Mouse (Mus musculus) liver, embryonic 14.5 days (tissue): ENCODE data around the gene Tmem59l. TPM values are rescaled to one million over a fixed set of nuclear protein-coding genes. Genes with fewer than 3 reads are reported as not detected.

Experiments used
- ATAC-seq: fragments of 200-750 bp; cut with Nextera tagmentation; 2 replicates; pipeline ENCODE4 v1.8.0; 2017; ENCODE audit warnings: moderate number of reproducible peaks, mild to moderate bottlenecking, moderate library complexity; ENCODE audit not compliant: insufficient read depth
- DNase-seq, 3 experiments: peaks; one replicate each; pipeline ENCODE4 v3.0.0-alpha.2; 2012 to 2013; ENCODE audit warnings: low read depth in 3 of 3, low spot score in 3 of 3
- H3K27ac ChIP-seq: fragments of 300-500 bp; sonication (generic); 2 replicates; pipeline ENCODE4 v1.5.1; 2014; ENCODE audit warnings: moderate library complexity, mild to moderate bottlenecking, control low read depth, inconsistent platforms
- H3K27me3 ChIP-seq: fragments of 300-500 bp; sonication (generic); 2 replicates; pipeline ENCODE4 v1.6.1; 2014; ENCODE audit warnings: mild to moderate bottlenecking, low read length, moderate library complexity; ENCODE audit not compliant: control insufficient read depth, insufficient read depth
- H3K36me3 ChIP-seq: fragments of 300-500 bp; sonication (generic); replicated peaks from 2 replicates; pipeline ENCODE4 v1.6.1; 2014; ENCODE audit warnings: low read depth; ENCODE audit not compliant: control insufficient read depth, insufficient read depth
- H3K4me1 ChIP-seq, 2 experiments: fragments of 200-500 bp in 1 of 2; fragments of 300-500 bp in 1 of 2; sonication (generic) in 1 of 2; replicated peaks; 2 replicates each; pipeline ENCODE4 v1.6.1; 2012 to 2014; ENCODE audit warnings: antibody characterized with exemption in 1 of 2, inconsistent platforms in 1 of 2, low read length in 1 of 2; ENCODE audit not compliant: control insufficient read depth in 2 of 2, insufficient read depth in 2 of 2
- H3K4me2 ChIP-seq: fragments of 300-500 bp; sonication (generic); 2 replicates; pipeline ENCODE4 v1.6.1; 2014; ENCODE audit warnings: low read depth, mild to moderate bottlenecking, control low read depth, moderate library complexity
- H3K4me3 ChIP-seq, 2 experiments: fragments of 200-500 bp in 1 of 2; fragments of 300-500 bp in 1 of 2; sonication (generic) in 1 of 2; 2 replicates each; pipeline ENCODE4 v1.5.1; 2012 to 2014; ENCODE audit warnings: low read depth in 2 of 2, low read length in 2 of 2, mild to moderate bottlenecking in 2 of 2, control low read depth in 1 of 2, inconsistent platforms in 1 of 2, moderate library complexity in 1 of 2; ENCODE audit not compliant: insufficient read depth in 1 of 2
- H3K9ac ChIP-seq: fragments of 300-500 bp; sonication (generic); replicated peaks from 2 replicates; pipeline ENCODE4 v1.6.1; 2014; ENCODE audit warnings: mild to moderate bottlenecking, control low read depth, moderate library complexity
- H3K9me3 ChIP-seq: fragments of 300-500 bp; sonication (generic); 2 replicates; pipeline ENCODE4 v1.6.1; 2016; ENCODE audit warnings: low read length, mixed read lengths; ENCODE audit not compliant: control insufficient read depth
- CTCF ChIP-seq: IDR thresholded peaks from 2 replicates; pipeline ENCODE4 v1.5.1; 2016; ENCODE audit warnings: antibody characterized with exemption, low read depth, control low read depth
- EP300 ChIP-seq: IDR thresholded peaks from 2 replicates; pipeline ENCODE4 v1.6.1; 2016; ENCODE audit warnings: antibody characterized with exemption, low read depth
- WGBS: fragments of 180-500 bp; shearing (Covaris S2); extraction: QIAGEN DNeasy Blood & Tissue Kit; methylation state at CpG from one replicate; pipeline ENCODE4 v1.1.7; 2014; ENCODE audit not compliant: insufficient replicate concordance; 5-methylcytosine and 5-hydroxymethylcytosine counted together
- polyA plus RNA-seq, 2 experiments: library from polyadenylated mRNA; depleted of rRNA in 1 of 2; stranded (reverse) in 1 of 2; unstranded in 1 of 2; fragments of >200 nt; fragmentation: Nextera tagmentation in 1 of 2; extraction: Ambion mirVana in 1 of 2; gene quantifications; 2 replicates each; pipeline versions ENCODE4 v1.2.1 to v1.2.3; 2012 to 2014

Gene Tmem59l
- polyA plus RNA-seq, 2 experiments: 0.03 TPM; not detected in 1

- no peaks in the 10 kb centered on the region for H3K36me3 ChIP-seq
- H3K4me3 ChIP-seq: peak within 1 kb of the TSS; percentile 64 to 78
- H3K4me2 ChIP-seq: peak within 1 kb of the TSS; percentile 89
- H3K4me1 ChIP-seq: peaks cover 21 to 30% of the 10 kb centered on the region in 2 experiments
- WGBS: 1% methylated on average over 69 of the region's 70 CpGs
- peak within 1 kb of the TSS; percentile 32 for H3K27ac ChIP-seq
- H3K27me3 ChIP-seq: no peaks in the 10 kb centered on the region
- H3K9me3 ChIP-seq: no peaks in the 10 kb centered on the region
- peak; percentile 88 to 92 (median 91) for DNase-seq
- H3K9ac ChIP-seq: peak within 1 kb of the TSS; percentile 62
- peak; percentile 96 for ATAC-seq
- TF ChIP-seq EP300 (no peak), CTCF (no peak)
Observed at GRCm38 (mm10) chr8:70439055-70439847, 47.9 kb downstream of the Tmem59l start, which contains the start of gene Crtc1. Gene Crtc1 (minus strand): TSS chr8:70439579.

DNA sequence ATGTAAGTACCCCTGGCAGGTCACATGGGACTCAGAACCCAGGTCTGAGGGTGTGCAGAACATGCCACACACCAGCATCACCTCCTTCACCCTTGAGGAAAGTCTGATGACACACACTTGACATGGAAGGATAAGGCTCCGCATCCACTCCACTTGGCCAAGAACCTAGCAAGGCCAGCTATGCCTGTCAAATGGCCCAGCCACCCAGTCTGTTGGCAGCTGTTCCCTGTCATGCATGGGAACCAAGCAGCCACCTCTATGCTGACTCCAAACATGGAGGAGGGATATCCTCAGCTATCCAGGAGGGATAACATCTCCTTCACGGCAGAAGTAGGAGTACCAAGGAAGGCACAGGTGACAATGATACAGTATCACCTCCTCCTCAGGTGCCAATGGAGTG lies 48.7 kb downstream of the Tmem59l start:
- no peak overlapping the region for H3K27ac ChIP-seq
- H3K4me1 ChIP-seq: peaks cover 15 to 23% of the 10 kb centered on the region in 2 experiments
- H3K9ac ChIP-seq: no peak overlapping the region; the same call in 1 of the 2 replicates
- H3K27me3 ChIP-seq: no peaks in the 10 kb centered on the region
- no peaks in the 10 kb centered on the region for H3K9me3 ChIP-seq
- peak overlapping the region; percentile 64 to 78; a peak in 3 of 4 replicates for H3K4me3 ChIP-seq
- no peak for TF ChIP-seq CTCF
- no peak for TF ChIP-seq EP300
- DNase-seq (no peak), ATAC-seq (no peak)
- H3K36me3 ChIP-seq: no peaks in the 10 kb centered on the region
- peak overlapping the region; percentile 89 for H3K4me2 ChIP-seq
- 77% methylated on average over 2 of the region's 2 CpGs for WGBS

- peaks cover 8 to 17% of the 10 kb centered on the region in 2 experiments for H3K4me1 ChIP-seq
- no peak overlapping the region for H3K27ac ChIP-seq
- no peak overlapping the region for H3K4me3 ChIP-seq
- ATAC-seq (no peak), DNase-seq (no peak)
- no peak overlapping the region for H3K4me2 ChIP-seq
- WGBS: 80% methylated on average over 5 of the region's 5 CpGs
- H3K9me3 ChIP-seq: no peaks in the 10 kb centered on the region
- no peak for TF ChIP-seq EP300
- H3K9ac ChIP-seq: no peak overlapping the region
- H3K27me3 ChIP-seq: no peaks in the 10 kb centered on the region
- no peaks in the 10 kb centered on the region for H3K36me3 ChIP-seq
Observed at GRCm38 (mm10) chr8:70435156-70435555, 52.0 kb downstream of the Tmem59l start.

Other genes with a start within 250 kb of the Tmem59l start
- gene Homer3, start 204.5 kb downstream of the Tmem59l start, polyA plus RNA-seq (2012; rRNA removed): 5.5 and 6.5 TPM in 2 replicates
- gene Homer3, start 204.5 kb downstream of the Tmem59l start, polyA plus RNA-seq (2014; fragmentation: Nextera tagmentation; extraction: Ambion mirVana): 3.9 and 4.2 TPM in 2 replicates
- gene Ddx49, start 184.9 kb downstream of the Tmem59l start, polyA plus RNA-seq (2012; rRNA removed): 17.9 and 20.3 TPM in 2 replicates
- 20.8 and 22.3 TPM in 2 replicates for gene Ddx49, start 184.9 kb downstream of the Tmem59l start, polyA plus RNA-seq (2014; fragmentation: Nextera tagmentation; extraction: Ambion mirVana)
- gene Cope, start 184.8 kb downstream of the Tmem59l start, polyA plus RNA-seq (2012; rRNA removed): 138 and 180 TPM in 2 replicates
- gene Cope, start 184.8 kb downstream of the Tmem59l start, polyA plus RNA-seq (2014; fragmentation: Nextera tagmentation; extraction: Ambion mirVana): 164 and 171 TPM in 2 replicates
- gene Cers1, start 171.6 kb downstream of the Tmem59l start, polyA plus RNA-seq (2012; rRNA removed): 0.09 and 0.14 TPM in 2 replicates
- not detected in 2 replicates for gene Cers1, start 171.6 kb downstream of the Tmem59l start, polyA plus RNA-seq (2014; fragmentation: Nextera tagmentation; extraction: Ambion mirVana)
- 0.16 and 0.22 TPM in 2 replicates for gene Gdf1, start 157.5 kb downstream of the Tmem59l start, polyA plus RNA-seq (2012; rRNA removed)
- not detected in 2 replicates for gene Gdf1, start 157.5 kb downstream of the Tmem59l start, polyA plus RNA-seq (2014; fragmentation: Nextera tagmentation; extraction: Ambion mirVana)
- 12.3 and 14.1 TPM in 2 replicates for gene Upf1, start 134.1 kb downstream of the Tmem59l start, polyA plus RNA-seq (2012; rRNA removed)
- 9.3 and 11.6 TPM in 2 replicates for gene Upf1, start 134.1 kb downstream of the Tmem59l start, polyA plus RNA-seq (2014; fragmentation: Nextera tagmentation; extraction: Ambion mirVana)
- gene Comp, start 113.8 kb downstream of the Tmem59l start, polyA plus RNA-seq (2012; rRNA removed): 0.39 and 0.47 TPM in 2 replicates
- gene Comp, start 113.8 kb downstream of the Tmem59l start, polyA plus RNA-seq (2014; fragmentation: Nextera tagmentation; extraction: Ambion mirVana): 0.29 and 0.85 TPM in 2 replicates
- 3.9 and 4.5 TPM in 2 replicates for gene Crtc1, start 47.8 kb downstream of the Tmem59l start, polyA plus RNA-seq (2012; rRNA removed)
- 2.9 and 3.9 TPM in 2 replicates for gene Crtc1, start 47.8 kb downstream of the Tmem59l start, polyA plus RNA-seq (2014; fragmentation: Nextera tagmentation; extraction: Ambion mirVana)
- 6.5 and 7.1 TPM in 2 replicates for gene Klhl26, start 10.4 kb downstream of the Tmem59l start, polyA plus RNA-seq (2012; rRNA removed)
- 5.0 and 6.0 TPM in 2 replicates for gene Klhl26, start 10.4 kb downstream of the Tmem59l start, polyA plus RNA-seq (2014; fragmentation: Nextera tagmentation; extraction: Ambion mirVana)
- gene Crlf1, start 5.8 kb upstream of the Tmem59l start, polyA plus RNA-seq (2012; rRNA removed): 1.5 and 1.9 TPM in 2 replicates
- 3.7 and 4.0 TPM in 2 replicates for gene Crlf1, start 5.8 kb upstream of the Tmem59l start, polyA plus RNA-seq (2014; fragmentation: Nextera tagmentation; extraction: Ambion mirVana)
- 55.1 and 71.6 TPM in 2 replicates for gene Rex1bd, start 19.4 kb upstream of the Tmem59l start, polyA plus RNA-seq (2012; rRNA removed)
- gene Rex1bd, start 19.4 kb upstream of the Tmem59l start, polyA plus RNA-seq (2014; fragmentation: Nextera tagmentation; extraction: Ambion mirVana): 72.0 and 74.2 TPM in 2 replicates
- gene Uba52, start 23.4 kb upstream of the Tmem59l start, polyA plus RNA-seq (2012; rRNA removed): 553 and 870 TPM in 2 replicates
- 738 and 773 TPM in 2 replicates for gene Uba52, start 23.4 kb upstream of the Tmem59l start, polyA plus RNA-seq (2014; fragmentation: Nextera tagmentation; extraction: Ambion mirVana)
- gene Fkbp8, start 40.4 kb upstream of the Tmem59l start, polyA plus RNA-seq (2012; rRNA removed): 140 and 149 TPM in 2 replicates
- 114 and 135 TPM in 2 replicates for gene Fkbp8, start 40.4 kb upstream of the Tmem59l start, polyA plus RNA-seq (2014; fragmentation: Nextera tagmentation; extraction: Ambion mirVana)
- 28.9 and 30.8 TPM in 2 replicates for gene Kxd1, start 40.6 kb upstream of the Tmem59l start, polyA plus RNA-seq (2012; rRNA removed)
- gene Kxd1, start 40.6 kb upstream of the Tmem59l start, polyA plus RNA-seq (2014; fragmentation: Nextera tagmentation; extraction: Ambion mirVana): 32.6 and 33.3 TPM in 2 replicates
- 8.9 and 9.6 TPM in 2 replicates for gene Ell, start 52.1 kb upstream of the Tmem59l start, polyA plus RNA-seq (2012; rRNA removed)
- gene Ell, start 52.1 kb upstream of the Tmem59l start, polyA plus RNA-seq (2014; fragmentation: Nextera tagmentation; extraction: Ambion mirVana): 7.7 and 9.2 TPM in 2 replicates
- gene Isyna1, start 107.0 kb upstream of the Tmem59l start, polyA plus RNA-seq (2012; rRNA removed): 61.3 and 62.4 TPM in 2 replicates
- gene Isyna1, start 107.0 kb upstream of the Tmem59l start, polyA plus RNA-seq (2014; fragmentation: Nextera tagmentation; extraction: Ambion mirVana): 30.2 and 34.2 TPM in 2 replicates
- 36.3 and 50.8 TPM in 2 replicates for gene Ssbp4, start 121.5 kb upstream of the Tmem59l start, polyA plus RNA-seq (2012; rRNA removed)
- 49.5 and 61.7 TPM in 2 replicates for gene Ssbp4, start 121.5 kb upstream of the Tmem59l start, polyA plus RNA-seq (2014; fragmentation: Nextera tagmentation; extraction: Ambion mirVana)
- 4.3 and 5.3 TPM in 2 replicates for gene Lrrc25, start 128.8 kb upstream of the Tmem59l start, polyA plus RNA-seq (2012; rRNA removed)
- gene Lrrc25, start 128.8 kb upstream of the Tmem59l start, polyA plus RNA-seq (2014; fragmentation: Nextera tagmentation; extraction: Ambion mirVana): 4.7 TPM in 2 replicates
- gene Gdf15, start 145.1 kb upstream of the Tmem59l start, polyA plus RNA-seq (2012; rRNA removed): 6.3 and 9.0 TPM in 2 replicates
- 1.2 and 2.8 TPM in 2 replicates for gene Gdf15, start 145.1 kb upstream of the Tmem59l start, polyA plus RNA-seq (2014; fragmentation: Nextera tagmentation; extraction: Ambion mirVana)
- 7.6 and 8.6 TPM in 2 replicates for gene Pgpep1, start 173.0 kb upstream of the Tmem59l start, polyA plus RNA-seq (2012; rRNA removed)
- 19.8 and 23.5 TPM in 2 replicates for gene Pgpep1, start 173.0 kb upstream of the Tmem59l start, polyA plus RNA-seq (2014; fragmentation: Nextera tagmentation; extraction: Ambion mirVana)
- 134 and 478 TPM in 2 replicates for gene Lsm4, start 185.9 kb upstream of the Tmem59l start, polyA plus RNA-seq (2012; rRNA removed)
- 160 and 176 TPM in 2 replicates for gene Lsm4, start 185.9 kb upstream of the Tmem59l start, polyA plus RNA-seq (2014; fragmentation: Nextera tagmentation; extraction: Ambion mirVana)
- 28.4 and 29.4 TPM in 2 replicates for gene Jund, start 211.6 kb upstream of the Tmem59l start, polyA plus RNA-seq (2012; rRNA removed)
- 20.3 and 21.8 TPM in 2 replicates for gene Jund, start 211.6 kb upstream of the Tmem59l start, polyA plus RNA-seq (2014; fragmentation: Nextera tagmentation; extraction: Ambion mirVana)
- not detected in 2 replicates for gene Iqcn, start 216.1 kb upstream of the Tmem59l start, polyA plus RNA-seq (2012; rRNA removed)
- not detected in 2 replicates for gene Iqcn, start 216.1 kb upstream of the Tmem59l start, polyA plus RNA-seq (2014; fragmentation: Nextera tagmentation; extraction: Ambion mirVana)
- 0.04 TPM in 1 of 2 replicates, not detected in the other for gene Gm3336, start 231.2 kb upstream of the Tmem59l start, polyA plus RNA-seq (2012; rRNA removed)
- gene Gm3336, start 231.2 kb upstream of the Tmem59l start, polyA plus RNA-seq (2014; fragmentation: Nextera tagmentation; extraction: Ambion mirVana): 0.11 TPM in 2 replicates
- 1.6 TPM in 2 replicates for gene Pde4c, start 236.4 kb upstream of the Tmem59l start, polyA plus RNA-seq (2012; rRNA removed)
- 0.34 and 0.74 TPM in 2 replicates for gene Pde4c, start 236.4 kb upstream of the Tmem59l start, polyA plus RNA-seq (2014; fragmentation: Nextera tagmentation; extraction: Ambion mirVana)